Mouse (Mus musculus) CD4-positive helper T cell, adult 2 months (primary cell): ENCODE measurements around the gene Tma7.

Experiments used
- DNase-seq: peaks from one replicate; pipeline ENCODE4 v3.0.0-alpha.2; 2012; ENCODE audit warnings: low read depth, missing footprints, low spot score

Tma7 gene

GRCm38 (mm10) chr9:109102541-109102940 is 20.2 kb upstream of the Tma7 start:
- no peak for DNase-seq

- no peak for DNase-seq
Measured at GRCm38 (mm10) chr9:109101933-109102445, 19.6 kb upstream of the Tma7 start.

- DNase-seq = no peak
Measured at GRCm38 (mm10) chr9:109100307-109100928, 18.0 kb upstream of the Tma7 start.

- no peak for DNase-seq
Measured at GRCm38 (mm10) chr9:109098969-109099368, 16.6 kb upstream of the Tma7 start.

GRCm38 (mm10) chr9:109098366-109098765 is 16.0 kb upstream of the Tma7 start:
- no peak for DNase-seq

GRCm38 (mm10) chr9:109097831-109098230 is 15.4 kb upstream of the Tma7 start:
- no peak for DNase-seq

GRCm38 (mm10) chr9:109097291-109097690 is 14.9 kb upstream of the Tma7 start:
- DNase-seq = no peak

GRCm38 (mm10) chr9:109096856-109097255 is 14.5 kb upstream of the Tma7 start:
- DNase-seq = no peak

GRCm38 (mm10) chr9:109096251-109096661 is 13.9 kb upstream of the Tma7 start:
- no peak for DNase-seq

- DNase-seq = peak; percentile 81
Measured at GRCm38 (mm10) chr9:109095137-109095982, 13.0 kb upstream of the Tma7 start, which contains the start of gene Plxnb1. Gene Plxnb1 (plus strand): TSS chr9:109095389.

- DNase-seq = no peak
Measured at GRCm38 (mm10) chr9:109094553-109095136, 12.3 kb upstream of the Tma7 start.

- DNase-seq = no peak
Measured at GRCm38 (mm10) chr9:109093786-109094552, 11.6 kb upstream of the Tma7 start.

GRCm38 (mm10) chr9:109092799-109093198 is 10.4 kb upstream of the Tma7 start:
- no peak for DNase-seq

- DNase-seq = no peak
Measured at GRCm38 (mm10) chr9:109091802-109092201, 9.4 kb upstream of the Tma7 start.

GRCm38 (mm10) chr9:109090446-109090845 is 8.1 kb upstream of the Tma7 start:
- no peak for DNase-seq

- DNase-seq = no peak
Measured at GRCm38 (mm10) chr9:109087987-109088386, 5.6 kb upstream of the Tma7 start.

- peak; percentile 49 for DNase-seq
Measured at GRCm38 (mm10) chr9:109084922-109085321, 2.5 kb upstream of the Tma7 start.

- DNase-seq = peak; percentile 19
Measured at GRCm38 (mm10) chr9:109081749-109082123, 651 bp downstream of the Tma7 start.

- DNase-seq = no peak
Measured at GRCm38 (mm10) chr9:109080516-109080915, 1.9 kb downstream of the Tma7 start.

- DNase-seq = peak; percentile 90
Measured at GRCm38 (mm10) chr9:109073661-109074573, 8.5 kb downstream of the Tma7 start, which contains the start of gene Atrip. Gene Atrip (minus strand): TSS chr9:109074124.
